Mouse (Mus musculus): ENCODE measurements around the gene Il31.
A peak's percentile ranks its signal among the peaks of the same experiment; 100 is the strongest.
"Not testable (repeated sequence)": the region's sequence is repeated elsewhere in the genome, so short reads cannot be mapped to it uniquely, and the experiment has no call there.

Il31 gene

GRCm38 (mm10) chr5:123489112-123489785 is at the start of gene Il31, which contains the start of gene Lrrc43:
Gene Il31, minus strand, starts transcription at chr5:123489489.
Gene Lrrc43, plus strand, starts transcription at chr5:123489305.
- no peak for DNase-seq

- DNase-seq, result no peak
Observed at GRCm38 (mm10) chr5:123533801-123534200, 44.5 kb upstream of the Il31 start.

- DNase-seq, result no peak
Observed at GRCm38 (mm10) chr5:123530056-123530455, 40.8 kb upstream of the Il31 start.

- no peak for DNase-seq
Observed at GRCm38 (mm10) chr5:123528641-123529040, 39.4 kb upstream of the Il31 start.

DNA sequence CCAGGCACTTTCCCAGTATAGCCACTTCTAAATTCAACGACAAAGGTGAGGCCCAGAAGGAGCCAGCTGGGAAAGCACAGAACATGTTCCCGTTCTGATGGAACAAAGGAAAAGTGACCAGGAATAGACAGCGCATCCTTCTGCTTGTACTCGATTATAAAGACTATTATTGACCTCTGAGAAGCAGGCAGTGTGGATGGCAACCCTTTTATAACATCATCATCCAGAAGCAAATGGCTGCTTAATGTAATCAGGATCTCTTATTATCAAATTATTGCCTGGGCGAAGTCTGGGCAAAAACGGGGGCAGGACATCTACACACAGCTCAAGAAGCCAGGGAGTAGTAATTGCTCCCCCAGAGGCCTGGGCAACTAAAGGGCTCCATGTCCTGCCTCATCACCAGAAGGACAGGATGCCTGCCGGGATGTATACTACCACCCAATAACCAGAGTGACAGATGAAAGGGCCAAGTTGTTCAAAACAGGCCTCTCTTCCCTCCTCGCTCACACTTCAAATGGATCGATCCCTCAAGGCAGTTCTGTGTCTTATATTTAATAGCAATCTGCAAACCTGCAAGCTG is 36.7 kb upstream of the Il31 start:
- DNase-seq, result no peak

GRCm38 (mm10) chr5:123525281-123525680 is 36.0 kb upstream of the Il31 start, which contains the start of gene Gm49027:
Gene Gm49027, minus strand, starts transcription at chr5:123525488.
- no peak for DNase-seq

DNA sequence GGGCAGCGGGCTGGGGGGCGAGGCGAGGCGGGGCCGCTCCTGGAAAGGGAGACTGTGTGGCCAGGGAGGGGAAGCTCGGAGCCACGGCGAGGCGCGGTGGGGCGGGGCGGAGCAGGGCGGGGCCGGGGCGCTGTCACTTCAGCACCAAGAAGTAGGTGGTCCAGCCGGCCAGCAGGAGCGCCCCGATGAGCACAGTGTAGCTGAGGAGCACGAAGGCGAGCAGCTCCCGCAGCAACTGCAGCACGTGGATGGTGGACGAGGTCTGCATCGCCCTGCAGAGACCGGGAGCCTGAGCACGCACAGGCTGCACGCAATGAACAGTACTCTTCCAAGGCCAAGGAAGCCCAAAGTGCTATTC is 35.1 kb upstream of the Il31 start:
- DNase-seq, result no peak

DNA sequence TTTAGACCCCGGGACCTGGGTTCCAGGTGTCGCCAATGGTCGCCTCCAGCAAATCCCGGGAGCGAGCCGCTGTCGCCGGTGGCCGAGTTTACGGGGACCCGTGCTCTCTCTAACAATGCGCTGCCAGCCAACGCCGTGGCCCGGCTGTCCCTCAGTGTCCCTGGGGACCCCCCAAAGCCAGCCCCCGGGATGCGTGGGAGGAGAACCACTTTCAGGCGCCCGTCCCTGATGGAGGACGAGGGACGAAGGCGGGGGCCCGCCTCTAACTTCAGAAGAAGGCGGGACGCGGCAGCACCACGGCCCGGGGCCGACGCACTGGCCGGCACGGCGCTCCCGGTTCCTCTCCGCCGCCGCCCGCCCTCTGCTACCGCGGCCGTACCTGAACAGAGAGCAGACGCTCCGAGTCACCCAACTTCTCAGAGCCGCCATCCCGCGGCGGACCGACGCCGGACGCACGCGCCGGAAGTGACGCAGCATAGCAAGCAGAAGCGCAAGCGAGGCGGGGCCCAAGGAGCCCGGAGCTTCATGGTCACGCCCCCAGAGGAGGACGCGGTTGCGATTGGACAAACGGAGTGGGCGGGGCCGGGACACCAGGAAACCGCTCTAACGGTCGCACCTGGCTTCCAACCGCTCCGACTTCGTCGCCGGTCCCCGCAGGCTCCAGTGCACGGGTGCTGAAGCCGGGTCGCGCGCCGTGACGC is 34.6 kb upstream of the Il31 start, which contains the start of gene Diablo:
TSS of gene Diablo (minus strand) at position 485 of the 701 bp plus-strand sequence.
- DNase-seq, result peak; percentile 97

GRCm38 (mm10) chr5:123522166-123522565 is 32.9 kb upstream of the Il31 start:
- DNase-seq, result no peak

- DNase-seq, result no peak
Observed at GRCm38 (mm10) chr5:123521621-123522020, 32.3 kb upstream of the Il31 start.

DNA sequence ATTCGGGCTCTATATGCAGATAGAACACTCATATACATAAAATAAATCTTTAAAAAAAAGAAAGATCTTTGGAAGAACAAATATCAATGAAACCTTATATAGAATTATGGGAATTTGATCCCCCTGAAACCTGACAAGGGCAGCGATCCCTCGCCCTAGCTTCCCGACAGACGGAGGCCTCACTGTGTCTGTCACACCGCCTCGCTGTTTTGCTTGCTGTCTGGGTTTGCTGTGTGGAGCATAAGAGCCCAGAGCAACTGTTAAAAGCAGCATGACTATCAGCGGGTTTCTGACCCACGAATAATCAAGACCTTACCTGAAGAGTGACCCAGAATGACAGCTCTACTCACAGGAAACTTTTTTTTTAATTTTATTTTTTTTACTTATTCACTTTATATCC is 31.4 kb upstream of the Il31 start:
- no peak for DNase-seq

- DNase-seq, result no peak
Observed at GRCm38 (mm10) chr5:123514871-123515270, 25.6 kb upstream of the Il31 start.

DNA sequence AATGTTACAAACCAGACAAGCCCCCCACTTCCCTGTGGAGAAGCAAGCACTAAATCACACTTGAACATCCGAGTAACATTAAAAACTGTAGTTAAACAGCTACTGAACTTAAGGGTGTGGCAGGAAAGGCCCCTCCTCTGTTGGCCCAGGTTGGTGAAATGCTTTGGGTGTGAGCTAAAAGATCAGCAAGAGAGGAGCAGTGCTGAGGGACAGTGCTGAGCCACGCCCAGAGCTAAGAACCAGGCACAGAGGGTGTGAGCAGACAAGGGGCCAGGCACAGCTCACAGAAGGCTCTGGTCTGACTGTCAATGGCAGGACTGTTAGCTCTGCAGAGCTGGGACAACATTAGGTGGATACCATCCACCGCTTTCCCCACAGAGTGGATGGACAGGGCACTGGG is 22.8 kb upstream of the Il31 start:
- DNase-seq, result no peak

- not testable (repeated sequence) for DNase-seq
Observed at GRCm38 (mm10) chr5:123511426-123511825, 22.1 kb upstream of the Il31 start.

DNA sequence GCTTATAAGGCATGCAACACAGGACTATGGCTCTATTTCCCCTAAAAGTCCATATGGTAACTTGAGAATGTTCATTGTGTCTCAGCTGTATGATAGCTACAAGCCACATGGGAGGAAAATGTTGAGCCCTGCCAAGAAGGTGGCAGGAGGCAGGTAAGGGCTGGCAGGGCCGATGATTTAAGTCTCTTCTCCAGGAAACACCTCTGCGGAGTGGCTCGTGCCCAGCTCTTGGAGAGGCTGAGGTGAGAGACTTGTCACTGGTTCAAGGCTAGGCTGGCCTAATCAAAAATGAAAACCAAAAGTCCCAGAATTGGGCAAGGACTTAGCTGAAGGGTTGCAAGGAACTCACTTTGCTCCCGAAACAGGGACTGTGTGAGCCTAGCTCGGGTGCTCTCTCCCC is 20.9 kb upstream of the Il31 start, which contains the start of gene B3gnt4:
TSS of gene B3gnt4 (plus strand) at position 301 of the 400 bp plus-strand sequence.
- no peak for DNase-seq

DNA sequence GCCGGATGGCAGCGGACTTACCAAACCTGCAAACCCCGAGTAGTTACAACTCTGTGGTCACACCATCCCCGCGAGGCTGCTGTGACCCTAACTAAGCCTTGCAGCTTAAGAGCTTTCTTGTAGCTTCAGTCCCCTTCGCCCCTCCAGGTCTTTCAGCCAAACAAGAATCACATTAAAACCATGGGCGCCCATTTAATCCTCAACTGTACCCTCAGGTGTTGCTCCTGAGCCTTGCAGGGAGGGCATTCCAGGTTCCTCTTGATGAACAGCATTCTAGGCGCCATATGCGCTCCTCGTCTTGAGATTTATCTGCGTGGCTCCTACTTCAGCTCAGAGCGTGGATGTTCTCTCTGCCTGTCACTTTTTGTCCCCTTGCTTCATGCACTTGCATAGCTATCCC is 19.6 kb upstream of the Il31 start:
- no peak for DNase-seq

GRCm38 (mm10) chr5:123507936-123508723 is 18.8 kb upstream of the Il31 start:
- peak; percentile 53 for DNase-seq

DNA sequence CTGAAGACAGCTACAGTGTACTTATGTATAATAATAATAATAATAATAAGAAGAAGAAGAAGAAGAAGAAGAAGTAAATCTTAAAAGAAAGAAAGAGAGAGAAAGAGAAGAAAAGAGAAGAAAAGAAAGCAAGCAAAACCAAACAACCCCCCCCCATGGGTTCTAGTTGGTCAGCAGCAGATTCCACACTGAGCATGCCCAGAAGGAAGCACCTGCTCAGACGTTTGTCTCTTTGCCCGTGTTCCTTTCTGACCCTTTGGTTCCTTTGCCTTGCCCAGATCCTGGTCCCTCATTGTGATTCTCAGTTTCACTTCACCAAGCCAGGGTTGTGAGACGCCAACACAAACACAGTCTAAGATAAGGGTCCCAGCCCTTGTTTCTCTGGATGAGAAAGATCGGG is 12.7 kb upstream of the Il31 start:
- DNase-seq, result no peak

DNA sequence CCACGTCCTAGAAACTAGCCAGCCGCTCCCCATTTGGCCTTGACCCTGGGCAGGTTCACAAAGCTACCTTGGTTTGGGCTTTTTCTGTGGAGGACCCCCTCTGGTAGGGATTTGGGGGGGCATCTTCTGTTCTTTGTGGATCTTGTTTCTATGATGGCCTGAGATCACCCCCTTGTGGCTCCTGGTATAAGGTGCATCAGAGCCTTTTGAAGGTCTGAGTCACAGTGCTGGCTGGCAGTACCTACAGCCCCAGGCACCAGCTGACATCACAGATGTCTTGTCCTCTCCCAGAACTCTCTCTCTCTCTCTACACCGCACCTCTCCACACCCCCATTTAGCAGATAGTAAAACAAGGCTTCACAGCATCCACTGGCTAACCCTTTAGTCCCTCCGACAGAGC is 10.4 kb upstream of the Il31 start:
- DNase-seq, result peak; percentile 67

DNA sequence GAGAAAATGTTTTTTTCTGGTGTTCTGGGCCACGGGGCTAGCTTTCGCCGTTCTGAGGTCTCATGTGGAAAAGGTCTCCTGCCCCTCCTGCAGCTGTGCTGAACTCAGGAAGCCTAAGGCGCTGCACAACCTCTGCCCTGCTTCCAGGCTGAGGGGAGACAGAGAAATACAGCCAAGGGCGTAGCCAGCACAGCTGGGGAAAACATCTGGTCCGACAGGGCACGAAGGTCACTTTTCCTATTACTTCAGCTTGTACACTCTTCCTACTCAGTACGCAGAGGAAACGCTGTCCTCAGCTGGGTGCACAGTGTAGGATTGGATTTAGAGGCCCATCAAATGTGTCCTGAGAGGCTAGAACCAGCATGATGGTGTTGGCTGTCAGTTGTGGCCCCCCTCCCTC is 646 bp upstream of the Il31 start:
- DNase-seq, result no peak

DNA sequence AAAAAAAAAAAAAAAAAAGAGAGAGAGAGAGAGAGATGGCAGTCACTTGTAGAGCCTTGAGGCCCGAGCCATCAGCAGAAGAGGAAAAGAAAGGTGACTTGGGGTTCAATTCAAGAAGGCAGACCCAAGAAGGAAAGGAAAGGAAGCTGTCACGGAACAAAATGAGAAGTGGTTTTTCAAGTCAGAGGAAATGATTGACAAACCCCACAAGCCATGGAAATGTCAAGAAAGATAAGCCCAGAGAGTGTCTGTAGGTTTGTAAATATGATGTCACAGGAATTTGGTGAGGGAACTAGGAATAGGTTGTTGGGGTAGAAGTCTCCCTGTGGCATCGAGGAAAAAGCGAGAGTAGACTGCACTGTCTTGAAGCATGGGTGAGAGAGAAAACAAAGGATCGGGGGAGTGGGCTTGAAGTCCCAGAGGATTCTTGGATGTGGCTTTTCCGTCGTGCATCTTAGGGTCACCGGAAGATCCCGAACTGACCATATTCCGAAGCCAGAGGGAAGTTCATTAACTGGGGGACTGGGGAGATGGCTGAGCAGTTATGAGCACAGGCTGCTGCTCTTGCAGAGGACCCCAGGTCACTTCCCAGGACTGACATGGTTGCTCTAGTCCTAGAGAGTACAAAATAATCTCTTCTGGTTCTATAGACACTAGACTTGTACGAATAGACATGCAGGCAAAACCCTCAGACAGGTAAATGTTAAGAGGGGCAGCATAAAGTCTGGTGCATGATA is 1.5 kb downstream of the Il31 start:
- no peak for DNase-seq

DNA sequence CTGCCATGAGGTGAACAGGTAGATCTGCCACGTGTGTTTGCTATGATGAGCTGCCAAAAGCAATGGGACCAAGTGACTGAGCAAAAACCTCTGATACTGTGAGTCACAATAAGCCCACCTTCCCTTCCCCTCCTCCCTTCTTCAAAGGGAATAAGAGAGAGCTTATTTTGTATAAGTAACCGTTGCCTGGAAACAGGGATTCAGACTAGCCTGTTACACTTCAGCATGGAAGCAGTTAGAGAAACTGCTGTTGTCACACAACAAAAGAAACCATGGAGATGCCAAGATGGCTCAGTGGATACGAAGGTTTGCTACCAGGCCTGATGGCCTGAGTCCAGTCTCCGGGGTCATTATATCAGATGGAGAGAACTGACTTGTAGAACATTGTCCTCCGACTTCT is 15.5 kb downstream of the Il31 start:
- no peak for DNase-seq
